Mouse (Mus musculus): ENCODE measurements around the gene Gm45837. TPM values are rescaled to one million over a fixed set of nuclear protein-coding genes. Genes with fewer than 3 reads are reported as not detected.

Gene Gm45837
- total RNA-seq, 2 experiments from 2014 or later: 4.7 TPM; not detected in 1

GRCm38 (mm10) chr7:101501675-101502074, 91.0 kb downstream of the Gm45837 start:
- no peak for DNase-seq

GRCm38 (mm10) chr7:101503351-101503750, 92.7 kb downstream of the Gm45837 start:
- DNase-seq: peak; percentile 57

DNA sequence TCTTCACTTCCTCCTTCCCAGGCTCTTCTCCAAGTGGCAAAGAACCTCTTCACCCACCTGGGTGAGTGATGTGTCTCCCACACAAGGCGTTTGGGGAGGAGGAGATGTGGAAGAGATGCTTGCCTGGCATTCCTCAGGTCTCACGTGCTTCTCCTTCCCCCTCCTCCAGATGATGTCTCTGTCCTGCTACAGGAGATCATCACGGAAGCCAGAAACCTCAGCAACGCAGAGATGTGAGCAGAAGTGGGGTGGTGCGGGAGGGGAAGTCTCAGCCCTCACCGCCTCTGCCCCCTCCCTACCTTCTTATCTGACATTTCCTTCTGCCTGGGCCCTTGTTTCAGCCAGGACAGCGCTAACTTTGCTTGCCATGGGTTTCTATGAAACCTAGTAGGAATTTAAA, 93.1 kb downstream of the Gm45837 start:
- DNase-seq: no peak

DNA sequence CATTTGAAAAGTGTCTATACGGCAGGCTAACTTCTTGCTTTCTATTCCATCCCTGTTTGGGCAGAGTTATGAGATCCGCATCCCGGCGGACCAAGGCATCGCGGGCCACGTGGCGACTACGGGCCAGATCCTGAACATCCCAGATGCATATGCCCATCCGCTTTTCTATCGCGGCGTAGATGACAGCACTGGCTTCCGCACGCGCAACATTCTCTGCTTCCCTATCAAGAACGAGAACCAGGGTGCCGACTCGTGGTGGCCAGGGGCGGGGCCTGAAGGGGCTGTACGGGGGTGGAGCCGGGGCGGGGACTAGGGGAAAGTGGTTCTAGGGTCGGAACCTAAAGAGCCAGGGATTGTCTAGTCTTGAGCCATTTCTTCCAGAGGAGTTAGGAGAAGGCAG, 93.8 kb downstream of the Gm45837 start:
- DNase-seq: peak; percentile 35

- DNase-seq: no peak
These were observed 98.5 kb downstream of the Gm45837 start for GRCm38 (mm10) chr7:101509212-101509611.

DNA sequence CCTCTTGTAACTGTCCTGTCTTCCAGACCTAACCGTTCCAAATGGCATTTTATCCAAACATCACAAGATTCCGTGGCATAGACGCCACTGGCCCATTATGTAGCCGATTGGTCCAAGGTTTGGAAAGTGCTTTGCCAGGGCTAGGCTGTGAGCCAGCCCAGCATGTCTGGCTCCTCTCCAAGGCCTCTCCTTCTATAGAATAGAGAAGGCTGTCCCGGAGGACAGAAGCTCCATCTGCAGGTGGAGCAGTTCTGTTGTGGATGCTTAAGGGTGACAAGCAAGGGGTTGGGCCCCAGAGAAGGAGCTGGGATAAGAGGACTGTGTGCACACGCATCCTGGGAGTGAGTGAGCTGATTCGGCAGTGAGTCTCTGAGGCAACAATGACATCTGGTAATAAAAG, 103.0 kb downstream of the Gm45837 start:
- no peak for DNase-seq

DNA sequence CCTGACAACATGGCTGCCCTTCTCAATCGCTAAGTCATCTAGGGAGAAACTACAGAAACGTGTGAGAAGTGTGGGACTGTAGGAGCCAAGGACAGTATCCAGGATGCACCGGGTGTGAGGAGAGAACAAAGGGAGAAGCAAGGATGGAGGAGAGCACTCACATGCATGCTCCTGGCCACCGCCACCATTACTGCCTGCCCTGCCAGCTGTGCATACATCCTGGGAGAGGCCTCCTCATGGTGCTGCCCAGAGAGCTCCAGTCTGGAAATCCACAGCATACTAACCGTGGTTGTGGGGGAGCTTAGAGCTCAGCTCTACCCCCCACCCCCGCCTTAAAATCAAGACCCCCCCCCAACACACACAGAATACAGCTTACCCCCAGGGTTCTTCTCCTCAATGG, 104.1 kb downstream of the Gm45837 start:
- no peak for DNase-seq

DNA sequence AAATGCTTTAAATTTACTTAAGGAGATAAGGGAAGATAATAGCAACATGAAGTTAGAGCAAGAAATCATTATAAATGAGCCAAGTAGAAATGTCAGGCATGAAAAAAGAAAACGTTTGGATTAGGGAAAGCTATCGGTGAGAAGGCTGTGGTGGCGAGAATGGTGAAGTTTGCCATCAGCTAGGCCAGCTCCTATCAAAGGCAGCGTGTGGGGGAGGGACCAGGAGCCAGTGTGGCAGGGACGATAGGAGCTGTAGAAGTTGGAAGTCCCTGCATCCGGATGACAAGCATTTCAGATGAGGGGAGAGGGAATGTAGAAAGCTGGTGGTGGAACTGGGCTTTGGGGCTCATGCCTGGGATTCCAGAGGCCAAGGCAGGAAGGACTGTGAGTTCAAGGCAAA, 104.6 kb downstream of the Gm45837 start:
- DNase-seq: no peak

DNA sequence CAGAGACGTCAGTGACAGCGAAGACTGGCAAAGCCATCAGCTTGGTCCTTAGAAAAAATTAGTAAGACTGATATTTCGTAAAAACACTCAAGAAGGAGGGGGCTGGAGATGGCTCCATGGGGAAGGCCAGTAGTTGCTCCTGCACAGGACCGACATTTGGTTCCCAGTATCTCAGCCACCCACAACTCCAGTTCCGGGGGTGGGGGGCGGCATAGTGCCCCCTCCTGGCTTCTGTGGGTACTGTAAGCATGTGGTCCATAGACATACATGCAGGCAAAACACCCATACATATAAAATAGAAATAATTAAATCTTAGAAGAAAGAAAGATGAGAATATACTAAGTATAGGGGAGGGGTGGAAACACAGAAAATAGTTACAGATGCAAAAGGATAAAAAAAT, 105.8 kb downstream of the Gm45837 start:
- DNase-seq: no peak

DNA sequence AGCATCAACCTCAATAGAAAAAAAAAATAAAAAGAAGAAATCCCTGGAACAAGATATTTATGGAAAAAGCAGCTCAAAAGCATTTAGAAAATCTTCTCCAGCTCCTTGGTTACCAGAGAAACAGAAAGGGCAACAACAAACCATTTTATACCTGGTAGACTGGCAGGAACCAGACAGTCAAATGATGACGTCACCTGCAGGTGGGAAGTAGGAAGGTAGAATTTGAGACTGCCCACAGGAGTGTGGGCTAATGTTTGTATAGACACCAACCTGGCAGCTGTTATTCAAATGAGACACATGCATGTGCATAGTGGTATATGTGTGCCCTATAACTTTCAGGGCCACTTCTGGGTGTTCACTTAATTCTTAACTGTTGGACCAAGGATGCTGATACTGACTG, 111.0 kb downstream of the Gm45837 start:
- no peak for DNase-seq

DNA sequence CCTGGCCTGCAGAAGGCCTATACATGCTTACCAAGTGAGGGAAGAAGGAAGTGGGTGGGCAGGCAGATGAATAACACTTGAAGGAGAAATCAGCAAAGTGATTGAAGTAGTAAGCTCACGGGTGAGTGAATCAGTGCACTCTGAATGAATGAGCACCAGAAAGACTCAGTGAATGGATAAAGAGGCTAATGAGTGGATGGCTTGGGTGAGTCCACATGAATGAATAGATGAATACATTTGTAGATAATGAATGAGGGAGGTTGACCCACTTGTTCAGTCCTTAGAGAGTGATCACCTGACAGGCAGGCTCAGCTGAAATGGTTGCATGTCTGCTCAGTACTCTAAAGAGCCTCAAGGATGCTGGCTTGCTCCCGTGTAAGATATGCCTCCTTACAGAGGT, 112.5 kb downstream of the Gm45837 start:
- DNase-seq: no peak

- DNase-seq: no peak
These were observed 115.8 kb downstream of the Gm45837 start for GRCm38 (mm10) chr7:101526484-101526883.

DNA sequence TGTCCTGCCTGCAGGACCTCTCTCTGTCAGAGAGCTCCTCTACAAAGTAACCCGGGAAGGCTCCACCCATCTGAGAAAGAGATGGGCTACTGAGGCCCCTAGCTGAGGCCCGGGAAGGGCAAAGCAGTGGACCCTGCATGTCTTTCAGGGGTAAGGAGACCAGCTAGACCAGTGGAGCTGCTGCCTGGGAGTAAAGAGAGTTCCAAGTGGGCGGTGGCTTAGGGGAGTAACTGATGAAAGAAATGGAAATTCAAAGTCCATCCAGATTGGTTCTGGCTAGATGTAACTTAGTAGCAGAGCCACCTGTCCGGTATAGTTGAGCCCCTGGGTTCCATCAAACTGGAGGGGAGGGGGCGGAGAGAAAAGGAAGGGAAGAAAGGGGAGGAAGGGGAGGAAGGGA, 123.7 kb downstream of the Gm45837 start:
- DNase-seq: no peak

- DNase-seq: no peak
These were observed 124.4 kb downstream of the Gm45837 start for GRCm38 (mm10) chr7:101535102-101535501.

GRCm38 (mm10) chr7:101535517-101535916, 124.8 kb downstream of the Gm45837 start:
- DNase-seq: no peak

DNA sequence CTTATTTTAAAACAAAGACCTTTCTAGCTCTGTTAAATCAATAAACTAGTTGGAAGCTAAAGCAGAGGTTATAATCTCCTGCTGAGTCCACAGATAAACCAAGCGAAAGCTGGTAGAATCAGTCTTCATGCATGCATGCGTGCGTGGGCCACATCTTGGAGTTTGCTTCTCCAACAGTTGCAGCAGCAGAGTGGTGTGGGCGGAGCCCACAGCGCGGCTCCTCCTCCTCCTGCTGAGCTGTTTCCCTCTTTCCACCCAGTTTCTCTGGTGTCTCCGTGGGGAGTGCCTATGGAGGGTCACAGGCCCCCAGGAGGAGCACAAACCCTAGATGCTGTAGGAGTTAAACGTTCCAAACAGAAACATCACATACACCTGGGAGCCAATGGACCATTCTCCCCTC, 126.9 kb downstream of the Gm45837 start:
- no peak for DNase-seq

GRCm38 (mm10) chr7:101538141-101538933, 127.7 kb downstream of the Gm45837 start:
- DNase-seq: peak; percentile 16

GRCm38 (mm10) chr7:101539774-101540173, 129.1 kb downstream of the Gm45837 start:
- no peak for DNase-seq

DNA sequence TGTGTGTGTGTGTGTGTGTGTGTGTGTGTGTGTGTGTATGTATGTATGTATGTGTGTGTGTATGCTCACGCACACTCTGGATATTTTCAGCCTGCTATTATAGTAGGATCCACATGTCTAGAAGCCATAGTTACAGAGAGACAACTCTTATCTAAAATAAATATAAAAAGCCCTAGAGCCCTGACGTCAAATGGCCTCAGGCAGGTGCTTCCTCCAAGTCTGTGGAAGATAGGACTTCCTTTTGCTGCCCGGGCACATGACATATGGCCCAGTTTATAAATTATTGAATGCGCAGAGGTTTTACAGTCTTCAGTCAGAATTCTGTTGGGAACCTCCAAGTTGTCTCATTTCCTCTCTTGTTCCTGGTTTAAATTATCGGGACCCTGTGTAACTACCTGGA, 130.0 kb downstream of the Gm45837 start:
- no peak for DNase-seq

DNA sequence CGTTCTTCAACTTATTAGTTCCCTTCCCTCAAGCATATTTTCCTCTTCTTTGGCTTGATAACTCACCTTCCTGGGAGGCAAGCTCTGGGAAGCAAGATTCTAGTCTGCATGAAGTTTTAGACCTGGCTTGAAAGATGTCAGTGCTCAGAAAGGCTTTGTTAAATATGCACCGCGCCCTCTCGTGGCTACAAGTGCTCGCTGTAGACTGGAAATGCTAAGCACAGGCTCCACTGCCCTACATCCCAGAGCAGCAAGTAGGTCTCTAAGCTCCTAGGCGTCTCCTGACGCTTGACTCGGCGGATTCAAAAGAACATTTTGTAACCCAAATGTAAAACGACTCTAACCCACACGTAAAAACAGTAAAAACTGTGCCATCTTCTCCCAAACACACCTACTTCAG, 130.4 kb downstream of the Gm45837 start:
- peak; percentile 63 for DNase-seq

- DNase-seq: no peak
These were observed 131.0 kb downstream of the Gm45837 start for GRCm38 (mm10) chr7:101541734-101542133.

DNA sequence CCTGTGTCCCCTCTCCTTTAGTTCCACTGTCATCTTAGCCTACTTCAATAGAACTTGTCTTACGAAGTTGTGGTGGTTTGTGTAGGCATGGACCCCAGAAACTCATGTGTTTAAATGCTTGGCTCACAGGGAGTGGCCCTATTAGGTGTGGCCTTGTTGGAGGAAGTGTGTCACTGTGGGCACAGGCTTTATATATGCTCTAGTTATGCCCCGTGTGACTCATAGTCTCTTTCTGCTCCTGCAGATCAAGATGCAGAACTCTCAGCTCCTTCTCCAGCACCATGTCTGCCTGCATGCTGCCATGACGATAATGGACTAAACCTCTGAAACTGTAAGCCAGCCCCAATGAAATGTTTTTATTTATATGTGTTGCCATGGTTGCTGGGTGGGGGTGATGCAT, 137.0 kb downstream of the Gm45837 start:
- no peak for DNase-seq

DNA sequence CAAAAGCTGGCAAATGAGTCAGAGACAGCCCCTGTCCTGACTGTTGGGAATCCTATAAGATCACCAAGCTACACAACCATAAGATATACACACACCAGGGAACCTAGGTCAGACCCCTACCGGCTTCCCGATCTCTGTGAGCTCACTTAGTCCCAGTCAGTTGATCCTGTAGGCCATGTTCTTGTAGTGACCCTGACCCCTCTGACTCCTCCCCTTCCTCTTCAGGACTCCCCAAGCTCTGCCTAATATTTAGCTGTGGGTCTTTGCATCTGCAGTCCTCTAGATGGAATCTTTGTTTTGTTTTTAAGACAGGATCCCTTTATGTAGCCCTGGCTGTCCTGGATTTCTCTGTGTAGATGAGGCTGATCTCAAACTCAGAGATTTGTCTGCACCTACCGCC, 138.6 kb downstream of the Gm45837 start:
- DNase-seq: no peak

GRCm38 (mm10) chr7:101550686-101551485, 140.2 kb downstream of the Gm45837 start:
- no peak for DNase-seq
